Mouse (Mus musculus) urinary bladder, postnatal 36 days (tissue): ENCODE results near the gene Sar1b.
"Not testable (repeated sequence)": the region's sequence is repeated elsewhere in the genome, so short reads cannot be mapped to it uniquely, and the experiment has no call there.

Source experiments
- DNase-seq, 2 experiments: peaks; one replicate each; pipeline ENCODE4 v3.0.0; 2022; ENCODE audit warnings: low spot score in 2 of 2, mixed read lengths in 1 of 2

The Sar1b gene

GRCm38 (mm10) chr11:51763213-51763907 lies at the start of gene Sar1b, which contains the start of gene Sec24a:
Sar1b (plus strand) TSS chr11:51763687.
Sec24a (minus strand) TSS chr11:51763634.
- DNase-seq = peak; percentile 67 to 85

- no peak for DNase-seq
Measured at GRCm38 (mm10) chr11:51721066-51721465, 42.4 kb upstream of the Sar1b start.

- no peak for DNase-seq
Measured at GRCm38 (mm10) chr11:51732883-51733282, 30.6 kb upstream of the Sar1b start.

- DNase-seq = not testable (repeated sequence)
Measured at GRCm38 (mm10) chr11:51734218-51734617, 29.3 kb upstream of the Sar1b start.

- no peak for DNase-seq
Measured at GRCm38 (mm10) chr11:51738651-51739403, 24.7 kb upstream of the Sar1b start.

GRCm38 (mm10) chr11:51740701-51741100 lies 22.8 kb upstream of the Sar1b start:
- DNase-seq = no peak

- DNase-seq = no peak
Measured at GRCm38 (mm10) chr11:51746096-51746495, 17.4 kb upstream of the Sar1b start.

- not testable (repeated sequence) for DNase-seq
Measured at GRCm38 (mm10) chr11:51751623-51752225, 11.8 kb upstream of the Sar1b start.

GRCm38 (mm10) chr11:51755621-51756311 lies 7.7 kb upstream of the Sar1b start:
- no peak for DNase-seq

- peak; percentile 89 to 95 for DNase-seq
Measured at GRCm38 (mm10) chr11:51756352-51756771, 7.1 kb upstream of the Sar1b start.

- DNase-seq = no peak
Measured at GRCm38 (mm10) chr11:51757023-51757422, 6.5 kb upstream of the Sar1b start.

- DNase-seq = no peak
Measured at GRCm38 (mm10) chr11:51757625-51758024, 5.9 kb upstream of the Sar1b start.

- DNase-seq = not testable (repeated sequence)
Measured at GRCm38 (mm10) chr11:51758207-51758606, 5.3 kb upstream of the Sar1b start.

- DNase-seq = no peak
Measured at GRCm38 (mm10) chr11:51759251-51759650, 4.2 kb upstream of the Sar1b start.

GRCm38 (mm10) chr11:51759941-51760657 lies 3.4 kb upstream of the Sar1b start:
- no peak for DNase-seq

- no peak for DNase-seq
Measured at GRCm38 (mm10) chr11:51761241-51761640, 2.2 kb upstream of the Sar1b start.

- DNase-seq = no peak
Measured at GRCm38 (mm10) chr11:51763955-51764354, 468 bp downstream of the Sar1b start.

GRCm38 (mm10) chr11:51764816-51765215 lies 1.3 kb downstream of the Sar1b start:
- no peak for DNase-seq

- DNase-seq = no peak
Measured at GRCm38 (mm10) chr11:51767579-51768220, 4.2 kb downstream of the Sar1b start.

- DNase-seq = no peak
Measured at GRCm38 (mm10) chr11:51768296-51768695, 4.8 kb downstream of the Sar1b start.

- DNase-seq = no peak
Measured at GRCm38 (mm10) chr11:51775507-51775906, 12.0 kb downstream of the Sar1b start.
